Mouse (Mus musculus): Measurements from ENCODE around the gene Grm8.
A peak's percentile ranks its signal among the peaks of the same experiment; 100 is the strongest.

Grm8 gene

DNA sequence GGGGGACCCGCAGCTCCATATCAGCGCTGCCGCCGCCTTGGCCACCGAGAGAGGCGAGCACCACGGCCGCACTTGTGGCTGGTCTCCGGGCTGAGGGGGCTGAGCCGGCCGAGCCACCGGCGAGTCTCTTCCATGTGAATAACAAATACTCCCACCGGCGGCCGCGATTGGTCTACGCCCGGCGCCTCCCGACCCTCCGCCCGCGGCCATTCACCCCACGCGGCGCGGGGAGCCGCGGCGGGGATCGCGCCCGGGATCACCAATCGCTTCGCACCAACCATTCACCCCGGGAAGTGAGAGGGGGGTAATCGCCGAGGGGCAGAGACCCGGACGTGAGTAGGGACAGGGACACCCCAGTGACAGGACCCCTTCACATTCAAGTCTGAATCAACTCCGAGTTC lies at the start of gene Grm8:
Grm8 (minus strand) TSS at position 178 of the 401 bp plus-strand sequence.
- no peak for DNase-seq (ENCODE audit: low read depth, low spot score)

- no peak for DNase-seq (ENCODE audit: low read depth, low spot score)
Measured at GRCm38 (mm10) chr6:28169851-28170539, 35.0 kb upstream of the Grm8 start.

DNA sequence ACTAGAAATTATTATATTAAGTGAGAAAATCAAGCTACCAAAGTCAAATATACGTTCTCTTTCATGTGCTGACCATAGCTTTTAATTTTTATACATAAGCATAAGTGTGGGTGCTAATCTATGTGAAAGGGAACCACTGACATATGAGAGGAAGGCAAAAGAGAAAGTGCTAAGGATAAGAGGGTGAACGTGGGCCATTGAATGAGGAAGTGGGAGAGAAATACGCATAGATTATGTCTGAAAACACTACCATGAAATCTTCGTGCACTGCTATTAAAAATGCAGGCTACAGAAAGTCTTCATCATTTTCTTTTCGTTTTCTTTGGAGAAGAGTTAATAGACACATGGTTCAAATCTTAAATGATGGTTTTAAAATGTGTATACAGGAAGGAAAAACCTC lies 25.4 kb upstream of the Grm8 start:
- no peak for DNase-seq (ENCODE audit: low read depth, low spot score)

- no peak for DNase-seq (ENCODE audit: low read depth, low spot score)
Measured at GRCm38 (mm10) chr6:28146445-28146844, 11.5 kb upstream of the Grm8 start.

DNA sequence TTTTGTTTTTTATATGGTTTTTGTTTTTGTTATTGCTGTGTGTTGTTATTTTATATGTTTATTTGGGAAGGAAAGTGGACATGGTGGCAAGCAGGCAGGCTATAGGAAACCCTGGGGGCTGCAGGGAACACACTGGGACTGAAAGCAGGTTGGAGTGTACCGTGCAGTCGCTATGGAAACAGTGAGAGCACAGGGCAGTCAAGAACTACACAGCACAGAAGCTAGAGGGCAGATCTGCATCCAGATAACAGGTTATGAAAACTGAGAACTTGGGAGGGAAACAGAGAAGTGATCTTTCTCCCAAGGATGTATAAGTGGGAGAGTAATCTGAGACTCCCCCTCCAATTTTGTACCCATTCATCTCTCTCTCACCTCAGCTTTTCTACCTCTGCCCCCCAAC lies 7.4 kb upstream of the Grm8 start:
- DNase-seq (ENCODE audit: low read depth, low spot score): no peak

- DNase-seq (ENCODE audit: low read depth, low spot score): peak; percentile 29
Measured at GRCm38 (mm10) chr6:28135411-28136233, 644 bp upstream of the Grm8 start.

DNA sequence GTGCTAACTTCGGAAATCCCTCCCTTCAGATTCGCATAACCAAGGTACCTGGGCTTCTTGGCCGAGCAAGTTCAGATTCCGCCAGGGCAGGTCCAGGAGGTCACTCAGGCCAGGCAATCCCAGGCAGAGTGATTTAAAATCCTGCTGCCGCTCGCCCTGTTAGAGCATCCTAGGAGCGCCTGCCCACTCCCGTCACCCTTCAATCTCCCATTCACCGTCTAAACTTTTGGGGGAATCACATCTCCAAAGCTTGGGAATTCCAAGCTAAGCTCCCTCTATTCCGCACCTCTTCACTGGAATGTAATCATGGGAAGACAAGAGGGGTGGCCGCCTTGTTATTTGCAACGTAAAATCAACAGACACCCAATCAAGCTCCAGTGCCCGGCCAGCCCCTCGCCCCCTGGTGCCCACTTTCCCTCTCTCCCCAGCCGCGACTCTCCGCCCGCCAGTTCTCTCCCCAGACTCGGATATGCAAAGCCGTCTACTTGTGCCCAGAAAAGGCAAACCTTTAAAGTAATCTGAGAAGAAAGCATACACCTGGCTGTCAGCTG lies 652 bp downstream of the Grm8 start:
- DNase-seq (ENCODE audit: low read depth, low spot score): no peak

- DNase-seq (ENCODE audit: low read depth, low spot score): no peak
Measured at GRCm38 (mm10) chr6:28133206-28134063, 1.5 kb downstream of the Grm8 start.

DNA sequence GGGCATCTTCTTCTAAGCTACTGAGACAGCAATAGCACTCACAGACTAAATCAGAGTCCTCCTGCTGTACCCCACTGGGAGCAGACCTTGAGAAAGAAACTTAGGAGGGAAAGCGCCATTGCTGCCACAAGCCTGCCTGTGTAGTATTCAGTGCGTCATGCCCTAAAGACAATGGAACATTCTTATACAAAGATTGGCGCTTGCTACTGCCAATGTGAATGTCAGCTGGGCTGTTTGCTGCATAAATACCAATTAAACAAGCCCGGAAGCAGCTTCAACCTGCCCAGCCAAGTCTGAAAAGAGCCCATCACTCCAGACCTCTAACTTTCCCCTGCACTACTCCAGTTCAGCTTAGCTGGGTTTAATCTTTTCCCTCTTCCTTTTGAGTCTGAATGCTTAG lies 2.9 kb downstream of the Grm8 start:
- no peak for DNase-seq (ENCODE audit: low read depth, low spot score)

DNA sequence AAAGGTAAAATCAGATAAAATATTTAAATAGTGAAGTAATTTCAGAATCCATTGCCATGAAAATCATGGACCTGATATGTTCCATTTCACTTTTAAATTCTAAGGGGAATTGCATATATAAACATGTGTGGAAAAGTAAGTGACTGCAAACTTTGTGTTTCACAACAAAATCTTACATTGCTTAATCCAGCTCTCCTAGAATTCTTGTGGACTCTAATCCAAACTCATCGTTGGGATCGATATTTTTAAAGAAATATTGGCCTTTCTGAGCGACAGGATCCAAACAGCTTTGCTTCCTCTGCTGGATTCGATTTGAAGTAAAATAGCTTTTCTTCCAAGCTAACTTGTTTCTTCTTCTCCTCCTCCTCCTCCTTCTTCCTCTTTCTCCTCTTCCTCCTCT lies 6.1 kb downstream of the Grm8 start:
- DNase-seq (ENCODE audit: low read depth, low spot score): no peak

- no peak for DNase-seq (ENCODE audit: low read depth, low spot score)
Measured at GRCm38 (mm10) chr6:28115519-28115918, 19.5 kb downstream of the Grm8 start.

DNA sequence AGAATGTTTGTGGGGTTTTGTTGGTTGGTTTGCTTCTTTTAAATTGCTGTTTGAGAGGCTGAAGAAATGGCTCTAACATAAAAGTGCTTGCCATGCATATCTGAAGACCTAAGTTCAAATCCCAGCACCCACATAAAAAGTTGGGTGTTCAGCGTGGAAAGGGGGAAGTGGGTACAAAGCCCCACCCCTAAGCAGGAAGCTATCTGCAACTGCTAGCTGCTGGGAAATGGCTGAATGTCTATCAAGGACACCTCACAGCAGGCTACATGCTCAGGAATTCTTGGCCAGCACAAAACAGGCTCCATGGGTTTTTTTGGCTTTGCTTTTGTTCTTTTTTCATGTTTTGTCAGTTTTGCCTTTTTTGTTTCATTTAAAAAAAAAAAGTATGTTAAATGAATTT lies 20.1 kb downstream of the Grm8 start:
- DNase-seq (ENCODE audit: low read depth, low spot score): no peak

GRCm38 (mm10) chr6:28111551-28111950 lies 23.4 kb downstream of the Grm8 start:
- no peak for DNase-seq (ENCODE audit: low read depth, low spot score)

DNA sequence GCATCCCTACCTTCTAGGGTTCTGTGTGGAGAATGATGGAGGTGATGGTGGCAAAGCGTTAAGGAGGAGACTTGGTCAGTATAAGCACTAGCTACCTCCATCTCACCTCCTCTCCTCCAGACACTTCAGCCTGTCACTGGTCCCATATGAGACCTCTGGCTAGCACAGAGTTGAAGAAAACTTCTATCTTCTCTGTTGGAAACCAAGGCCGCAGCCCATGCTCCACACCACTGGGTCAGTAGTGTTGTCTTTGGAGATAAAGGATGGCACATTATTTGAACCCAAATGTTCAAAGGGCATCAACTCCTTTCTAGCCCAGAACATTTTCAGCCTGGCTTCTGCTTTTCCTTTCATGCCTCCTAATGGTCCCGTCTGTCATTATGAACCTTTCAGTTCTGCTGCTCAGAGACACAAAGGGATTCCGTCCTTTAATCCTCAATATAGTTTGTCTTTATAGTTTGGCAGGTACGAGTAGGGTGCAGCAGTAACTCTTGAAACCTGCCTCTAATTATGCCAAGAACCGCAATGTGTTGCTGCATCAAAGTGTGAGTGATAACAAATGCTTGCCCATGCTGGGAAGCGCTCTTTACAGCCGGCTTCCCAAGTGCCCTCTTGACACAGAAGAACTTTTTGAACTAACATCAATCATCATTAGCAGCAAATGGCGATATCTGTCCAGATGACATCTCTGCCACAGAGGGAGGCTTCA lies 32.2 kb downstream of the Grm8 start:
- DNase-seq (ENCODE audit: low read depth, low spot score): no peak

- DNase-seq (ENCODE audit: low read depth, low spot score): no peak
Measured at GRCm38 (mm10) chr6:28100001-28100400, 35.0 kb downstream of the Grm8 start.

DNA sequence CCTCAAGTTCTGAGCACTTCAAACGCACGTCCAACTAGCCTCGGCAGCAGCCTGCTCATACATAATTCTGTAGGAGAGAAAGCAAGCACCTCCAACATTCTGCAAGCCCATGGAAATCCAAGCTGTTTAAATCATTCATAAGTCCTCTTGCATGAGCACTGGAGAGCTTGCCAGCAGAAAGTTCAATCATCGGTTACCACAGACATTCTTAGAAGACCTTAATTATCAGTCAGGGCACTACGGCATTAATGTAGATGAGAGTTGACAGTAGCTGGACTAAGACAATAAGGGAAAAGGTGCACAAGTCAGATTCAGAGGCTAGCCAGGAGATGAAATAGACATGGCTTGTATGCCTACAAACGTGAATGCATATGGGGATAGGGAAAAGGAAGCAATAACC lies 42.5 kb downstream of the Grm8 start:
- no peak for DNase-seq (ENCODE audit: low read depth, low spot score)

- DNase-seq (ENCODE audit: low read depth, low spot score): no peak
Measured at GRCm38 (mm10) chr6:28091836-28092235, 43.1 kb downstream of the Grm8 start.

DNA sequence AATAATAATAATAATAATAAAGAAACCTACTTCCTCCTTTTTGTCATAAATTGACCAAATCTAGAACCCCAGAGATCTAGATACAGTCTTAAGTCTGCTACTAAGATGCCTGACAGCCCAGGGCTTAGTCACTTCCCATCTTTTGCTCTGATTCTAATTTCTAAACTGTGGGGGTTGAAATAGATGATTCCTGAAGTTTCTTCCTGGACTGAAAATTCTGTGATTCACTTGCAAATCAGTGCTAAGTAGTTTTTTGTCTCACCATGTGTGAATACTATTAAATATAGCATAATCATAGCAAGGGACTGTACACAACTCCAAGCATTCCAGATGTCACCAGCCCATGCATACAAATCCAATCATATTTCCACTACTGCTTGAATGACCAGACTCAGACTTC lies 44.0 kb downstream of the Grm8 start:
- no peak for DNase-seq (ENCODE audit: low read depth, low spot score)

DNA sequence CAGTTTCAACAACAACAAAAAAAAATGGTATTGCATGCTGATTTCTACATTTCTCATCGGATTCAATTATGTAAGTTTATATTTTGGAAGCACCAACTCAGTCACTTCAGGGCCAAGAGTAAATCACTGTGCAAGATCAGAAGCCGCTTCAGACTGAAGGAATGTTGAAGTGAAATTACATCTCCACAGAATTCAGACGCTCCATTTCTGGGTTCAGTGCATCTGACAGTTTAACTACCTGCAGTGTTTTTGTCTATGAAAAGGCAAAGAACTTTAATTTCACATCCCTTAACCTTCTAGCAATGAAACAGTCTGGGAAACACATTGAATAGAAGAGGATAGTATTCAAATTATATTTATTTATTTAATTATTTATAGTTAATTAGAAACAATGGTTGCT lies 59.4 kb downstream of the Grm8 start:
- DNase-seq (ENCODE audit: low read depth, low spot score): no peak

GRCm38 (mm10) chr6:28074470-28074869 lies 60.5 kb downstream of the Grm8 start:
- no peak for DNase-seq (ENCODE audit: low read depth, low spot score)

DNA sequence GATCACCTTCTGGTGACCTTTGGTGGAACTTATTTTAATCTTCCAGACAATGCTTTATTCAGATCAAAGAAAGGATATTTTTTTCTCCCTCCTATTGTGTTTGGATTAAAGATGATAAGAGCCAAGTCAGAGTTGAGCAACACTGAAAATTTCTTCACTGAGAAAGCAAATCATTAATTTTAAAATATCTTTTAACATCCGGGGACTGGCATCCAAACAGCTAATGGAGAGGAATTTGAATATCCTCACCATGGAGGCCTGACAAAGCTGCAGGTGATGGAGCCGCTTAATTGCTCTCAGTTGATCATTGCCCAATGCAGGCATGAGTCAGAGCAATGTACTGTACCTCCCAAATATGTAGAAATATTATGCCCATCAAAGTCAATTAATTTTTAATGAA lies 83.0 kb downstream of the Grm8 start:
- DNase-seq (ENCODE audit: low read depth, low spot score): no peak

All from skeletal muscle tissue, adult 2 months (tissue).